20 mouse cellular contexts compared by ENCODE assay signal in genomic region chrX:162009876-162010275, GRCm38 (mm10).
DNase-seq lines count a peak whose midpoint lies in the region; ATAC-seq and TF ChIP-seq lines count a peak whose summit lies in the region.
"Had no signal": no experiment of that assay in that cellular context is flagged by ENCODE, and none has a peak within 500 bp of the region (broad histone marks: within the 10 kb centered on the region; RNA-seq: fewer than 3 reads in every experiment).

No protein-coding gene starts in this region.

- H3K9ac ChIP-seq in hindbrain, embryonic 14.5 days = no peak overlapping the region
- no peak overlapping the region for H3K9ac ChIP-seq in ES-E14 (ENCODE audit: insufficient read depth, low read depth, low read length, poor library complexity, severe bottlenecking)
- no peak overlapping the region for H3K9ac ChIP-seq in embryonic facial prominence, embryonic 11.5 days (replicated peaks; ENCODE audit: low read length)
- H3K9ac ChIP-seq in neural tube, embryonic 11.5 days (ENCODE audit: low read length) = no peak overlapping the region
- H3K9ac ChIP-seq: heart, embryonic 12.5 days; intestine, embryonic 15.5 days; kidney, embryonic 15.5 days; limb, embryonic 13.5 days; liver, embryonic 15.5 days had no signal

- H3K4me1 ChIP-seq in hindbrain, embryonic 10.5 days (replicated peaks) = peaks cover 19% of the 10 kb centered on the region
- H3K4me1 ChIP-seq in hindbrain, embryonic 14.5 days (replicated peaks; ENCODE audit: control insufficient read depth, insufficient read depth, low read length) = no peaks in the 10 kb centered on the region
- H3K4me1 ChIP-seq in ES-E14 (ENCODE audit: control insufficient read depth in 2 of 2, insufficient read depth in 2 of 2, low read length in 2 of 2, poor library complexity in 1 of 2) = 0 out of 4 replicates have a peak, but pooled peaks cover 0 to 4% of the 10 kb centered on the region in 2 experiments
- no peaks in the 10 kb centered on the region for H3K4me1 ChIP-seq in embryonic facial prominence, embryonic 11.5 days (ENCODE audit: control insufficient read depth, insufficient read depth, low read length)
- no peaks in the 10 kb centered on the region for H3K4me1 ChIP-seq in neural tube, embryonic 11.5 days (ENCODE audit: control insufficient read depth, insufficient read depth, low read length)
- H3K4me1 ChIP-seq: heart, embryonic 12.5 days; intestine, embryonic 15.5 days; kidney, embryonic 15.5 days; limb, embryonic 13.5 days; liver, embryonic 15.5 days; megakaryocyte, embryonic 14.5 days had no signal

- ATAC-seq in hindbrain, embryonic 14.5 days (ENCODE audit: low FRiP score) = no peak
- ATAC-seq in embryonic facial prominence, embryonic 11.5 days (replicated peaks; ENCODE audit: insufficient number of reproducible peaks, low FRiP score, low TSS enrichment, low read depth) = peak; percentile 62; the same call in 1 of the 2 replicates
- peak; percentile 82 for ATAC-seq in neural tube, embryonic 11.5 days (ENCODE audit: insufficient read depth, low FRiP score, low TSS enrichment)
- no peak for ATAC-seq in erythroid progenitor cell, adult 5-6 weeks (replicated peaks; ENCODE audit: low FRiP score, poor library complexity, severe bottlenecking)
- ATAC-seq: intestine, embryonic 15.5 days had no signal

- H3K36me3 ChIP-seq in hindbrain, embryonic 10.5 days = no peaks in the 10 kb centered on the region
- H3K36me3 ChIP-seq in hindbrain, embryonic 14.5 days (replicated peaks; ENCODE audit: control insufficient read depth, insufficient read depth) = no peaks in the 10 kb centered on the region
- H3K36me3 ChIP-seq in ES-E14 (ENCODE audit: control insufficient read depth, insufficient read depth, low read length, poor library complexity, severe bottlenecking) = no peaks in the 10 kb centered on the region
- no peaks in the 10 kb centered on the region for H3K36me3 ChIP-seq in embryonic facial prominence, embryonic 11.5 days (replicated peaks; ENCODE audit: control insufficient read depth, insufficient read depth, low read depth, low read length)
- H3K36me3 ChIP-seq in neural tube, embryonic 11.5 days (ENCODE audit: control insufficient read depth, insufficient read depth, low read length) = no peaks in the 10 kb centered on the region
- H3K36me3 ChIP-seq: heart, embryonic 12.5 days; intestine, embryonic 15.5 days; kidney, embryonic 15.5 days; limb, embryonic 13.5 days; liver, embryonic 15.5 days had no signal

- peaks cover 95% of the 10 kb centered on the region for H3K27me3 ChIP-seq in hindbrain, embryonic 10.5 days (ENCODE audit: insufficient read depth, poor library complexity, severe bottlenecking)
- H3K27me3 ChIP-seq in hindbrain, embryonic 14.5 days (ENCODE audit: control insufficient read depth, insufficient read depth, low read length) = peaks cover 56% of the 10 kb centered on the region
- H3K27me3 ChIP-seq in embryonic facial prominence, embryonic 11.5 days (ENCODE audit: control insufficient read depth, insufficient read depth, low read length) = no peaks in the 10 kb centered on the region
- H3K27me3 ChIP-seq in neural tube, embryonic 11.5 days (ENCODE audit: control insufficient read depth, insufficient read depth, low read length) = peaks cover 6% of the 10 kb centered on the region; the same call in 1 of the 2 replicates

- H3K9me3 ChIP-seq in hindbrain, embryonic 10.5 days = no peaks in the 10 kb centered on the region
- no peaks in the 10 kb centered on the region for H3K9me3 ChIP-seq in hindbrain, embryonic 14.5 days (ENCODE audit: control insufficient read depth, low read length)
- no peaks in the 10 kb centered on the region for H3K9me3 ChIP-seq in ES-E14 (ENCODE audit: control insufficient read depth, insufficient read depth, low read depth, low read length)
- no peaks in the 10 kb centered on the region for H3K9me3 ChIP-seq in embryonic facial prominence, embryonic 11.5 days (replicated peaks; ENCODE audit: control insufficient read depth, low read length)
- H3K9me3 ChIP-seq in neural tube, embryonic 11.5 days (ENCODE audit: control insufficient read depth, low read length) = no peaks in the 10 kb centered on the region
- H3K9me3 ChIP-seq: heart, embryonic 12.5 days; intestine, embryonic 15.5 days; kidney, embryonic 15.5 days; limb, embryonic 13.5 days; liver, embryonic 15.5 days; megakaryocyte, embryonic 14.5 days had no signal

- H3K4me3 ChIP-seq in hindbrain, embryonic 10.5 days = no peak overlapping the region
- no peak overlapping the region for H3K4me3 ChIP-seq in hindbrain, embryonic 14.5 days (replicated peaks; ENCODE audit: low read length)
- H3K4me3 ChIP-seq in ES-E14 (ENCODE audit: insufficient read depth in 1 of 2, low read depth in 1 of 2, low read length in 2 of 2, poor library complexity in 1 of 2, severe bottlenecking in 1 of 2) = no peak overlapping the region
- no peak overlapping the region for H3K4me3 ChIP-seq in embryonic facial prominence, embryonic 11.5 days (ENCODE audit: low read depth, low read length)
- H3K4me3 ChIP-seq in neural tube, embryonic 11.5 days (ENCODE audit: low read depth, low read length) = no peak overlapping the region
- H3K4me3 ChIP-seq: heart, embryonic 12.5 days; intestine, embryonic 15.5 days; kidney, embryonic 15.5 days; limb, embryonic 13.5 days; liver, embryonic 15.5 days; megakaryocyte, embryonic 14.5 days had no signal

- H3K27ac ChIP-seq in hindbrain, embryonic 10.5 days = peak overlapping the region; percentile 81
- H3K27ac ChIP-seq in hindbrain, embryonic 14.5 days = no peak overlapping the region
- no peak overlapping the region for H3K27ac ChIP-seq in ES-E14 (ENCODE audit: insufficient read depth, low read depth, low read length, poor library complexity, severe bottlenecking)
- H3K27ac ChIP-seq in embryonic facial prominence, embryonic 11.5 days (replicated peaks; ENCODE audit: low read depth, low read length) = no peak overlapping the region
- peak overlapping the region; percentile 3; the same call in 1 of the 2 replicates for H3K27ac ChIP-seq in neural tube, embryonic 11.5 days (ENCODE audit: low read depth, low read length)
- H3K27ac ChIP-seq: intestine, embryonic 15.5 days; kidney, embryonic 15.5 days; limb, embryonic 13.5 days; liver, embryonic 15.5 days had no signal

- WGBS in hindbrain, embryonic 10.5 days = 22% methylated on average over 3 of the region's 3 CpGs
- WGBS in hindbrain, embryonic 14.5 days = 16% methylated on average over 3 of the region's 3 CpGs
- WGBS in embryonic facial prominence, embryonic 11.5 days = 14% methylated on average over 3 of the region's 3 CpGs
- 22% methylated on average over 3 of the region's 3 CpGs for WGBS in neural tube, embryonic 11.5 days

- in situ Hi-C loops in ES-E14 (cut with MboI; ENCODE audit: low sequenced_read_pairs in 2 of 2, unreplicated experiment in 2 of 2) = no loop called here

- DNase-seq in hindbrain, embryonic 10.5 days (ENCODE audit: low spot score) = peak; percentile 63
- DNase-seq in hindbrain, embryonic 14.5 days (ENCODE audit: low spot score) = no peak
- peak; percentile 35 for DNase-seq in ES-E14 (ENCODE audit: low read depth, low spot score)
- DNase-seq in embryonic facial prominence, embryonic 11.5 days (ENCODE audit: low spot score) = peak; percentile 21
- peak; percentile 40 for DNase-seq in neural tube, embryonic 11.5 days (ENCODE audit: low spot score)
- no peak for DNase-seq in gastrocnemius, adult 8-10 months (ENCODE audit: low spot score in 2 of 2)
- no peak for DNase-seq in natural killer cell, adult 2 months (ENCODE audit: low spot score in 2 of 2)
- DNase-seq: adrenal gland, adult 2 months; cerebellum, adult 8-10 months; gastrocnemius, postnatal 25 days; heart, postnatal 36 days; lung, postnatal 10 days; thymus, adult 2 months had no signal

- no peak overlapping the region for H3K4me2 ChIP-seq in hindbrain, embryonic 14.5 days (replicated peaks)
- no peak overlapping the region for H3K4me2 ChIP-seq in embryonic facial prominence, embryonic 11.5 days (ENCODE audit: low read depth, low read length)
- no peak overlapping the region for H3K4me2 ChIP-seq in neural tube, embryonic 11.5 days (ENCODE audit: low read depth)
- H3K4me2 ChIP-seq: heart, embryonic 12.5 days; intestine, embryonic 15.5 days; kidney, embryonic 15.5 days; limb, embryonic 13.5 days; liver, embryonic 15.5 days had no signal

TF ChIP-seq in ES-E14, 5 proteins besides CTCF, POLR2A, EP300 and RAD21:
- TF ChIP-seq ZC3H11A (IDR thresholded peaks at IDR 0.05; ENCODE audit: borderline replicate concordance, low read depth, low read length) (no peak), HCFC1 (IDR thresholded peaks at IDR 0.05; ENCODE audit: borderline replicate concordance, insufficient read depth, low read length) (no peak), ZNF384 (IDR thresholded peaks at IDR 0.05; ENCODE audit: low read depth, low read length) (no peak), MAFK (IDR thresholded peaks at IDR 0.05; ENCODE audit: insufficient read depth, low read depth, low read length) (no peak), CHD2 (IDR thresholded peaks at IDR 0.05; ENCODE audit: low read depth, low read length) (no peak)

Comparison
In these comparisons a context has a peak if more than half of its experiments do, and no peak if none do; other contexts are left out.
1. DNase-seq: peak in hindbrain, embryonic 10.5 days (single experiment), ES-E14 (single experiment), embryonic facial prominence, embryonic 11.5 days (single experiment) and neural tube, embryonic 11.5 days (single experiment); none in hindbrain, embryonic 14.5 days (single experiment), gastrocnemius, adult 8-10 months (0 of 2) and natural killer cell, adult 2 months (0 of 2).
2. H3K27ac ChIP-seq: peak in hindbrain, embryonic 10.5 days (single experiment) and neural tube, embryonic 11.5 days (single experiment); none in hindbrain, embryonic 14.5 days (single experiment), ES-E14 (single experiment) and embryonic facial prominence, embryonic 11.5 days (single experiment).
3. ATAC-seq: peak in embryonic facial prominence, embryonic 11.5 days (single experiment) and neural tube, embryonic 11.5 days (single experiment); none in hindbrain, embryonic 14.5 days (single experiment) and erythroid progenitor cell, adult 5-6 weeks (single experiment).